Mouse (Mus musculus) embryo, embryonic 11 days (tissue): ENCODE data around the gene Olfr161.
"Not testable (repeated sequence)": the region's sequence is repeated elsewhere in the genome, so short reads cannot be mapped to it uniquely, and the experiment has no call there.

Experiments used
- DNase-seq: peaks from one replicate; pipeline ENCODE4 v3.0.0-alpha.2; 2015

Olfr161 gene

GRCm38 (mm10) chr16:3590691-3591090 lies at the start of gene Olfr161:
Olfr161 (plus strand) TSS chr16:3591042.
- DNase-seq: no peak

GRCm38 (mm10) chr16:3563553-3563952 lies 27.3 kb upstream of the Olfr161 start:
- DNase-seq: no peak

GRCm38 (mm10) chr16:3577658-3578057 lies 13.2 kb upstream of the Olfr161 start:
- not testable (repeated sequence) for DNase-seq

GRCm38 (mm10) chr16:3578227-3578848 lies 12.5 kb upstream of the Olfr161 start:
- not testable (repeated sequence) for DNase-seq

GRCm38 (mm10) chr16:3631376-3631775 lies 40.5 kb downstream of the Olfr161 start:
- DNase-seq: not testable (repeated sequence)

GRCm38 (mm10) chr16:3632572-3633361 lies 41.9 kb downstream of the Olfr161 start:
- DNase-seq: peak; percentile 56
